Mouse (Mus musculus) neural tube, embryonic 13.5 days (tissue): ENCODE results near the gene Foxa2. TPM values are rescaled to one million over a fixed set of nuclear protein-coding genes. Genes with fewer than 3 reads are reported as not detected.

Experiments
- ATAC-seq: fragments of 200-750 bp; cut with Nextera tagmentation; 2 replicates; pipeline ENCODE4 v1.8.0; 2017; ENCODE audit warnings: low read depth, mild to moderate bottlenecking, moderate TSS enrichment, moderate library complexity
- H3K27ac ChIP-seq: fragments of 300-500 bp; sonication (generic); replicated peaks from 2 replicates; pipeline ENCODE4 v1.5.1; 2015; ENCODE audit warnings: moderate library complexity, mild to moderate bottlenecking, inconsistent platforms
- H3K27me3 ChIP-seq: fragments of 300-500 bp; sonication (generic); 2 replicates; pipeline ENCODE4 v1.6.1; 2015; ENCODE audit warnings: mild to moderate bottlenecking, inconsistent platforms
- H3K36me3 ChIP-seq: fragments of 300-500 bp; sonication (generic); 2 replicates; pipeline ENCODE4 v1.6.1; 2015; ENCODE audit warnings: mild to moderate bottlenecking, inconsistent platforms
- H3K4me1 ChIP-seq: fragments of 300-500 bp; sonication (generic); replicated peaks from 2 replicates; pipeline ENCODE4 v1.6.1; 2015; ENCODE audit warnings: inconsistent platforms
- H3K4me2 ChIP-seq: fragments of 300-500 bp; sonication (generic); 2 replicates; pipeline ENCODE4 v1.6.1; 2015; ENCODE audit warnings: inconsistent platforms, mild to moderate bottlenecking, moderate library complexity
- H3K4me3 ChIP-seq: fragments of 300-500 bp; sonication (generic); 2 replicates; pipeline ENCODE4 v1.5.1; 2015; ENCODE audit warnings: mild to moderate bottlenecking, inconsistent platforms
- H3K9ac ChIP-seq: fragments of 300-500 bp; sonication (generic); 2 replicates; pipeline ENCODE4 v1.6.1; 2015; ENCODE audit warnings: moderate library complexity, mild to moderate bottlenecking, inconsistent platforms
- H3K9me3 ChIP-seq: fragments of 300-500 bp; sonication (generic); 2 replicates; pipeline ENCODE4 v1.6.1; 2016; ENCODE audit warnings: inconsistent platforms
- WGBS: fragments of 180-500 bp; shearing (Covaris S2); methylation state at CpG from one replicate; pipeline ENCODE4 v1.1.7; 2015; 5-methylcytosine and 5-hydroxymethylcytosine counted together
- polyA plus RNA-seq: library from polyadenylated mRNA; unstranded; fragments of >200 nt; fragmentation: Nextera tagmentation; extraction: Ambion mirVana; gene quantifications from 2 replicates; pipeline ENCODE4 v1.2.1, GENCODE M21; 2015

The Foxa2 gene
- polyA plus RNA-seq, 1 experiment from 2014 or later, result 2.0 TPM

DNA sequence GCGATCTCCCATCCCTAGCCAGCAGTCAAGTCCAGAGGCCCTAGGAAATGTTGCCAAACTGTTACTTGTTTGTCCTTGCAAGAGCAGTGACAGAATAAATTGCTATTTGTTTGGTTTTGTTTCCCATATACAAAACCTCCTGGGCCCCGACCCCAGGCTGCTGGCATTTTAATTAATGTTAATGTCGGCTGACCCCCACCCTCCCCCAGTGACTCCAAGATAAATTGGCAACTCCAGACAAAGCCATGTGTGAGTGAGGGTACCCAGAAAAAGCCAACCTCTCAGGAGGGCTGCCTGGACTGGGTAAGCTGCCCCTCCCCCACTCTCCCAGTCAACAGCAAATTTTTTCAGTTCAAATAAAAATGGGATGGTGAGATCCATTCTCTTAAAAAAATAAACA is 26.6 kb downstream of the Foxa2 start:
- Histone ChIP-seq H3K4me3 (no peak overlapping the region), H3K36me3 (no peaks in the 10 kb centered on the region), H3K4me2 (no peak overlapping the region), H3K9ac (no peak overlapping the region), H3K9me3 (no peaks in the 10 kb centered on the region), H3K4me1 (no peaks in the 10 kb centered on the region; the same call in 1 of the 2 replicates), H3K27me3 (peaks cover 83% of the 10 kb centered on the region), H3K27ac (no peak overlapping the region)
- ATAC-seq, result no peak
- 17% methylated on average over 3 of the region's 3 CpGs for WGBS

- no peaks in the 10 kb centered on the region for H3K9me3 ChIP-seq
- H3K4me1 ChIP-seq, result no peaks in the 10 kb centered on the region; the same call in 1 of the 2 replicates
- H3K27me3 ChIP-seq, result peaks cover 68% of the 10 kb centered on the region
- WGBS, result 85% methylated on average over 8 of the region's 8 CpGs
- H3K4me2 ChIP-seq, result no peak overlapping the region
- no peak overlapping the region for H3K9ac ChIP-seq
- no peak for ATAC-seq
- H3K4me3 ChIP-seq, result no peak overlapping the region
- no peak overlapping the region for H3K27ac ChIP-seq
- H3K36me3 ChIP-seq, result no peaks in the 10 kb centered on the region
Observed at GRCm38 (mm10) chr2:148017782-148018690, 28.7 kb downstream of the Foxa2 start.

DNA sequence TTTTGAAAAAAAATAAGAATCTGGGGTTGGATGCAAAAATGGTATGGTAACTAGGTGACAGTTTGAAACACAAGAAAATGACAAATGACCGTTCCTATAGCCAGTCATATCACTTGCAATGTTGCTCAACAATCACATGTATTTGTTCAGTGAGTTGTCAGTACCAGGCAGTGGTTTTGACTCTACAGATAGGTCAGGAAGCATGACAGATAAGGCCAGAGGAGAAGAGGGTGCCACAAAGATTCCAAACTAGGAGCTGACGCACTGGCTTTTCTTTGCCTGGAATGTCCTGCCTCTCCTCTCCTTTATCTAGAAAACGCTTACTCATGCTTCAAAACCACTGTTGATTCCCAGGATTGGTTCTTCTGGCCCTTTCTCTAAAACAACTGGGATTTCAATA is 33.4 kb downstream of the Foxa2 start:
- Histone ChIP-seq H3K27me3 (peaks cover 28% of the 10 kb centered on the region), H3K27ac (no peak overlapping the region), H3K9ac (no peak overlapping the region), H3K36me3 (no peaks in the 10 kb centered on the region), H3K4me3 (no peak overlapping the region), H3K9me3 (no peaks in the 10 kb centered on the region), H3K4me2 (no peak overlapping the region), H3K4me1 (no peaks in the 10 kb centered on the region)
- 81% methylated on average over 3 of the region's 3 CpGs for WGBS
- no peak for ATAC-seq

GRCm38 (mm10) chr2:148009049-148009448 is 37.7 kb downstream of the Foxa2 start:
- no peak overlapping the region for H3K4me2 ChIP-seq
- WGBS, result 92% methylated on average over 4 of the region's 4 CpGs
- no peak overlapping the region for H3K4me3 ChIP-seq
- H3K9me3 ChIP-seq, result no peaks in the 10 kb centered on the region
- no peaks in the 10 kb centered on the region for H3K36me3 ChIP-seq
- no peak for ATAC-seq
- no peak overlapping the region for H3K9ac ChIP-seq
- H3K27me3 ChIP-seq, result 0 out of 2 replicates have a peak, but pooled peaks cover 5% of the 10 kb centered on the region
- no peak overlapping the region for H3K27ac ChIP-seq
- no peaks in the 10 kb centered on the region for H3K4me1 ChIP-seq

GRCm38 (mm10) chr2:148004554-148005521 is 41.9 kb downstream of the Foxa2 start:
- Histone ChIP-seq H3K4me3 (no peak overlapping the region), H3K27me3 (no peaks in the 10 kb centered on the region), H3K4me1 (no peaks in the 10 kb centered on the region), H3K27ac (no peak overlapping the region), H3K9ac (no peak overlapping the region), H3K9me3 (no peaks in the 10 kb centered on the region), H3K4me2 (no peak overlapping the region), H3K36me3 (no peaks in the 10 kb centered on the region)
- 54% methylated on average over 7 of the region's 7 CpGs for whole genome bisulfite sequencing
- no peak for ATAC-seq

DNA sequence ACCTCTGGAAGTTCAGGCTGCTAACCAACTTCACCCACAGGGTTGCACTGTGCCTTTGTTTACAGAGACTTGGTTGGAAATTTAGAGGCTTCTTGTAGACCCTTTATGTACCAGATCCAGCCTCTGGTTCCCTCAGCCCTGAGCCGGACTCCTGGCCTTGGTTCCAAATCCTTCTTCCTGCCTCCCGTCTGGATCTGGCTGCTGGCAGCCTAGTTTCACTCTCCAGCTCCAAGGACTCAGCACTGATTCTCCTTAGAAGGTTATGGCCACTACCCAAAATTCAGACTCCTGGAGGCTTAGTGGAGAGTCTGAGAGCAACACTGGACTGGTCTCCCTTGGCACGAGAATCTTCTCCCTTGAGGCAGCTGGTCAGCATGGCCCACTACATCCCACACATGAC is 43.3 kb downstream of the Foxa2 start:
- WGBS, result 89% methylated on average over 3 of the region's 3 CpGs
- H3K9ac ChIP-seq, result no peak overlapping the region
- ATAC-seq, result no peak
- H3K36me3 ChIP-seq, result no peaks in the 10 kb centered on the region
- H3K27ac ChIP-seq, result no peak overlapping the region
- no peaks in the 10 kb centered on the region for H3K4me1 ChIP-seq
- no peak overlapping the region for H3K4me2 ChIP-seq
- no peaks in the 10 kb centered on the region for H3K9me3 ChIP-seq
- H3K27me3 ChIP-seq, result no peaks in the 10 kb centered on the region
- no peak overlapping the region for H3K4me3 ChIP-seq

- no peak overlapping the region for H3K4me3 ChIP-seq
- no peak overlapping the region for H3K4me2 ChIP-seq
- ATAC-seq, result no peak
- no peak overlapping the region for H3K27ac ChIP-seq
- H3K9me3 ChIP-seq, result no peaks in the 10 kb centered on the region
- H3K27me3 ChIP-seq, result no peaks in the 10 kb centered on the region
- no peak overlapping the region for H3K9ac ChIP-seq
- 72% methylated on average over 10 of the region's 10 CpGs for WGBS
- no peaks in the 10 kb centered on the region for H3K36me3 ChIP-seq
- H3K4me1 ChIP-seq, result no peaks in the 10 kb centered on the region
Observed at GRCm38 (mm10) chr2:147998206-147998966, 48.4 kb downstream of the Foxa2 start.

GRCm38 (mm10) chr2:147996781-147997180 is 50.0 kb downstream of the Foxa2 start:
- no peak for ATAC-seq
- Histone ChIP-seq H3K27me3 (peaks cover 2% of the 10 kb centered on the region; the same call in 1 of the 2 replicates), H3K9ac (no peak overlapping the region), H3K4me3 (no peak overlapping the region), H3K4me1 (no peaks in the 10 kb centered on the region), H3K36me3 (no peaks in the 10 kb centered on the region), H3K27ac (no peak overlapping the region), H3K4me2 (no peak overlapping the region), H3K9me3 (no peaks in the 10 kb centered on the region)

- Histone ChIP-seq H3K36me3 (no peaks in the 10 kb centered on the region), H3K9ac (no peak overlapping the region)
- ATAC-seq, result no peak
Observed at GRCm38 (mm10) chr2:147993821-147994220, 52.9 kb downstream of the Foxa2 start.

GRCm38 (mm10) chr2:147992935-147993679 is 53.7 kb downstream of the Foxa2 start:
- Histone ChIP-seq H3K4me1 (no peaks in the 10 kb centered on the region), H3K4me2 (no peak overlapping the region), H3K4me3 (no peak overlapping the region), H3K27ac (no peak overlapping the region), H3K36me3 (no peaks in the 10 kb centered on the region), H3K9me3 (no peaks in the 10 kb centered on the region), H3K9ac (no peak overlapping the region), H3K27me3 (peaks cover 7% of the 10 kb centered on the region; the same call in 1 of the 2 replicates)
- no peak for ATAC-seq
- 92% methylated on average over 10 of the region's 10 CpGs for WGBS

More at GRCm38 (mm10) chr2:147993821-147994220, 52.9 kb downstream of the Foxa2 start:
- Histone ChIP-seq H3K9me3 (no peaks in the 10 kb centered on the region), H3K27ac (no peak overlapping the region), H3K4me1 (no peaks in the 10 kb centered on the region), H3K4me2 (no peak overlapping the region), H3K27me3 (peaks cover 7% of the 10 kb centered on the region; the same call in 1 of the 2 replicates), H3K4me3 (no peak overlapping the region)
- WGBS, result 87% methylated on average over 4 of the region's 4 CpGs
